Mouse (Mus musculus): Measurements from ENCODE around the gene Ust. TPM values are rescaled to one million over a fixed set of nuclear protein-coding genes. Genes with fewer than 3 reads are reported as not detected.

Ust gene
- total RNA-seq, 2 experiments from 2014 or later: 1.2 to 1.6 TPM

GRCm38 (mm10) chr10:8189331-8189981 lies 329.2 kb downstream of the Ust start:
- ATAC-seq (ENCODE audit: poor library complexity, severe bottlenecking): no peak

GRCm38 (mm10) chr10:8185586-8185985 lies 333.0 kb downstream of the Ust start:
- ATAC-seq (ENCODE audit: poor library complexity, severe bottlenecking): no peak

- no peak for ATAC-seq (ENCODE audit: poor library complexity, severe bottlenecking)
These were observed 333.9 kb downstream of the Ust start for GRCm38 (mm10) chr10:8184711-8185110.

- no peak for ATAC-seq (ENCODE audit: poor library complexity, severe bottlenecking)
These were observed 335.5 kb downstream of the Ust start for GRCm38 (mm10) chr10:8183171-8183570.

GRCm38 (mm10) chr10:8181596-8182185 lies 336.9 kb downstream of the Ust start:
- ATAC-seq (ENCODE audit: poor library complexity, severe bottlenecking): no peak

- no peak for ATAC-seq (ENCODE audit: poor library complexity, severe bottlenecking)
These were observed 341.0 kb downstream of the Ust start for GRCm38 (mm10) chr10:8177618-8178017.

GRCm38 (mm10) chr10:8176351-8177053 lies 342.1 kb downstream of the Ust start:
- no peak for ATAC-seq (ENCODE audit: poor library complexity, severe bottlenecking)

GRCm38 (mm10) chr10:8176008-8176350 lies 342.6 kb downstream of the Ust start:
- ATAC-seq (ENCODE audit: poor library complexity, severe bottlenecking): no peak

- ATAC-seq (ENCODE audit: poor library complexity, severe bottlenecking): no peak
These were observed 343.9 kb downstream of the Ust start for GRCm38 (mm10) chr10:8174697-8175096.

GRCm38 (mm10) chr10:8174230-8174629 lies 344.4 kb downstream of the Ust start:
- ATAC-seq (ENCODE audit: poor library complexity, severe bottlenecking): no peak

GRCm38 (mm10) chr10:8173032-8173431 lies 345.6 kb downstream of the Ust start:
- no peak for ATAC-seq (ENCODE audit: poor library complexity, severe bottlenecking)

- ATAC-seq (ENCODE audit: poor library complexity, severe bottlenecking): no peak
These were observed 347.1 kb downstream of the Ust start for GRCm38 (mm10) chr10:8171556-8171955.

Data from megakaryocyte, adult 5-6 weeks (primary cell).